Mouse (Mus musculus): ENCODE data around the gene Olfr1037. TPM values are rescaled to one million over a fixed set of nuclear protein-coding genes. Genes with fewer than 3 reads are reported as not detected.
A peak's percentile ranks its signal among the peaks of the same experiment; 100 is the strongest.
"Not testable (repeated sequence)": the region's sequence is repeated elsewhere in the genome, so short reads cannot be mapped to it uniquely, and the experiment has no call there.

The Olfr1037 gene
- total RNA-seq (2014; rRNA removed) (not detected in 2 replicates), polyA plus RNA-seq (2012; rRNA removed) (not detected in 2 replicates)

DNA sequence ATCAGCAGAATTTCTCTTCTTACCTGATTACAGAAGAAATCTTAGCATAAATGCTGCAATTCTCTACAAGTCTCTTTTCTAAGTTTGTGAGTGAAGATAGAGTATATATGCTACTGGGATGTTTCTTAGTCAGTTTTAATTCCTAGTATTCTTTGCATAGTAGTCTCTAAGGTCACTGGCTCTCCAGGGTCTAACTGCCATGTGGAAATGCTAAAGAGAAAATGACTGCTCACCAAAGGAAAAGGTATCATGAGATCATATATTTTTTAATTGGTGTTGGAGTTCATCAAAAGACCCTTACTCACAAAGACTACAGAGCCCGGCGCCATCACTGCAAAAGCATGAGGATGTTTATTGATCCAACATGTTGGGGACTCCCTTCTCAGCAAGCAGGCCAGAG, at the start of gene Olfr1037:
TSS of gene Olfr1037 (minus strand) at position 101 of the 400 bp plus-strand sequence.
- no peaks in the 10 kb centered on the region for H3K79me2 ChIP-seq (ENCODE audit: control insufficient read depth, insufficient read depth, low read length)
- DNase-seq (ENCODE audit: extremely low read depth, low read depth, low spot score), result no peak
- H3K4me3 ChIP-seq (ENCODE audit: insufficient read depth, low read depth, low read length), result no peak within 1 kb of the TSS
- no peaks in the 10 kb centered on the region for H3K27me3 ChIP-seq (ENCODE audit: control insufficient read depth, insufficient read depth, low read length)
- TF ChIP-seq CTCF (IDR thresholded peaks at IDR 0.05; ENCODE audit: low read depth, low read length), result no peak
- TF ChIP-seq POLR2A (IDR thresholded peaks at IDR 0.05; ENCODE audit: extremely low read depth, insufficient read depth, low read length), result no peak
- H3K36me3 ChIP-seq (ENCODE audit: control insufficient read depth, insufficient read depth, low read length), result no peaks in the 10 kb centered on the region
- no peak within 1 kb of the TSS for H3K27ac ChIP-seq (replicated peaks; ENCODE audit: insufficient read depth, low read depth, low read length)
- no peak within 1 kb of the TSS for H3K9ac ChIP-seq (ENCODE audit: low read depth, low read length)
- no peaks in the 10 kb centered on the region for H3K4me1 ChIP-seq (ENCODE audit: control insufficient read depth, insufficient read depth, low read length)
- WGBS, result 89% methylated on average over 2 of the region's 2 CpGs

DNA sequence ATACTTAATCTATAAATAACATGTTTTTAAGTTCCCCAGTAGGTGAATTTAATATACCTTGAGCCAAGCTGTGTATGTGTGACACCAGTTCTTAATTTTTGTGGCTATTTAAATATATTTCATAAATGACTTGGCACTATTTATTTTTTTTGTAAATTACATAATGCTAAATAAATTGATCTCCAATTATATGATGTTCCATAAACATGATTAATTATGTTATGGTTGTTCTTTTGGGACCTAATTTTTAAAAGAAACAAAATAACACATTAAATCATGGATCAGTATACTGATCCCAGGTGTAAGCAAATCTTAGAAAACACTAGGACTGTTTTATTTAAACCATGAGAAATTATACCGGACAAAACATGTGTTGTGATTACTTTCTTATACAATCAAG, 48.6 kb upstream of the Olfr1037 start, which contains the start of gene Olfr1039:
TSS of gene Olfr1039 (minus strand) at position 101 of the 400 bp plus-strand sequence.
- H3K79me2 ChIP-seq (ENCODE audit: control insufficient read depth, insufficient read depth, low read length), result no peaks in the 10 kb centered on the region
- no peaks in the 10 kb centered on the region for H3K27me3 ChIP-seq (ENCODE audit: control insufficient read depth, insufficient read depth, low read length)
- no peak for DNase-seq (ENCODE audit: extremely low read depth, low read depth, low spot score)
- H3K4me3 ChIP-seq (ENCODE audit: insufficient read depth, low read depth, low read length), result no peak within 1 kb of the TSS
- H3K27ac ChIP-seq (replicated peaks; ENCODE audit: insufficient read depth, low read depth, low read length), result no peak within 1 kb of the TSS
- WGBS, result 96% methylated on average over 1 of the region's 1 CpGs
- no peak for TF ChIP-seq POLR2A (IDR thresholded peaks at IDR 0.05; ENCODE audit: extremely low read depth, insufficient read depth, low read length)
- TF ChIP-seq CTCF (IDR thresholded peaks at IDR 0.05; ENCODE audit: low read depth, low read length), result no peak
- no peaks in the 10 kb centered on the region for H3K36me3 ChIP-seq (ENCODE audit: control insufficient read depth, insufficient read depth, low read length)
- no peak within 1 kb of the TSS for H3K9ac ChIP-seq (ENCODE audit: low read depth, low read length)
- no peaks in the 10 kb centered on the region for H3K4me1 ChIP-seq (ENCODE audit: control insufficient read depth, insufficient read depth, low read length)

DNA sequence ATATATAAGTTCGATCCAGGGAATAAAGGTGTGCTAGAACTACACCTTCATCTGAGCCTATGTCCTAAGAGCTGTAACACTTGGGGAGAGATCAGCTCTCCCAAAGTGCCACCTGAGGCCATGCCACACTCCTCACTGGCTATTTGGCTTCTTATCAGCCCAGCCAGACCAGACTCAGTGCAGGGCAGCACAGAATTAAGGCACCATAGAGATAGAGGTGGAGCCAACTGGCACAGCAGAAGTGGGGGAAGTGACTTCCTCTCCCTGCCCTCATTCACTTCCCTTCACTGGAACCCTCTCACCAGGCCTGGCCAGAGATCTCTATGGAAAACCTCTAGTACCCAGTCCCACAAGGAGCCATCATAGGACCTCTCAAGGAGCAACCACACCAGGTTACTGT, 6.7 kb downstream of the Olfr1037 start:
- not testable (repeated sequence) for H3K27ac ChIP-seq (replicated peaks; ENCODE audit: insufficient read depth, low read depth, low read length); H3K4me1 ChIP-seq (ENCODE audit: control insufficient read depth, insufficient read depth, low read length); H3K79me2 ChIP-seq (ENCODE audit: control insufficient read depth, insufficient read depth, low read length); H3K27me3 ChIP-seq (ENCODE audit: control insufficient read depth, insufficient read depth, low read length); H3K9ac ChIP-seq (ENCODE audit: low read depth, low read length); H3K36me3 ChIP-seq (ENCODE audit: control insufficient read depth, insufficient read depth, low read length); DNase-seq (ENCODE audit: extremely low read depth, low read depth, low spot score); H3K4me3 ChIP-seq (ENCODE audit: insufficient read depth, low read depth, low read length)
- 100% methylated on average over 1 of the region's 1 CpGs for WGBS

DNA sequence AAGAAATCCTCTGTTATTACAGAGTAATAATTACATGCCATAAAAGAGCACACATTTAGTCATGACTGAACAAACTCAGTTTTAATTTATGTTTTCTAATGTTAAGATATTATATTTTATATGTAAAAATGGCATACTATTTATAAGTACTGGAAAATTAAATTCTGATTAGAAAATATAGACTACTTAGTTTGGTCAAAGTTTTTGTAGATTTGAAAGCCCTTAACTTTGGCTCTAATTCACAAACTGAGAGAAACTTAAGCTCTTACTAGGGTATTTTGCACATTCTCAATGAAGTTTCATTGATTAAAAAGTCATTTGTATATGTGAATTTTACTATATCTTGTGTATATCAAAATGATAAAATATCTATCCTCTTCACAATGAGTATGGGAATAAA, 13.5 kb downstream of the Olfr1037 start, which contains the start of gene Olfr1036:
TSS of gene Olfr1036 (plus strand) at position 301 of the 400 bp plus-strand sequence.
- not testable (repeated sequence) for H3K36me3 ChIP-seq (ENCODE audit: control insufficient read depth, insufficient read depth, low read length); H3K4me3 ChIP-seq (ENCODE audit: insufficient read depth, low read depth, low read length); H3K79me2 ChIP-seq (ENCODE audit: control insufficient read depth, insufficient read depth, low read length)

DNA sequence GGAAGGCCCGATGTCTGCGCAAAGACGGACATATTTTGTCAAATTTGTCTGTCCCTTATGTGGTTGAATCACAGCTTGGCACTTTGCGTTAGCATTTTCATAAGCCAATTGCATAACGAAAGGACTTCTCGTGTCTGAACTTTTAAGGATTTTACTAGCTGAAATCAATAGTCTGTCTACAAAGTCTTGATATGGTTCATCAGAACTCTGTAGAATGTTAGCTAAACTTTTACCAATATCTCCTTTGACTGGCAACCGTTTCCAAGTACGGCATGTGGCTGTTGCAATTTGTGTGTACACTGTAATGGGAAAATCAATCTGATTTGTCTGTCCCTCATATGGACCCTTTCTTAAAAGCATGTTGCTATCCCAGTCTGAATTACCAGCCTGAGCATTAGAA, 17.0 kb downstream of the Olfr1037 start:
- 23% methylated on average over 8 of the region's 8 CpGs for WGBS
- Histone ChIP-seq H3K36me3 (ENCODE audit: control insufficient read depth, insufficient read depth, low read length) (no peaks in the 10 kb centered on the region), H3K4me3 (ENCODE audit: insufficient read depth, low read depth, low read length) (no peak overlapping the region), H3K27ac (replicated peaks; ENCODE audit: insufficient read depth, low read depth, low read length) (0 out of 2 replicates have a peak overlapping the region, but pooled peaks have one; percentile 44), H3K27me3 (ENCODE audit: control insufficient read depth, insufficient read depth, low read length) (no peaks in the 10 kb centered on the region), H3K79me2 (ENCODE audit: control insufficient read depth, insufficient read depth, low read length) (no peaks in the 10 kb centered on the region), H3K4me1 (ENCODE audit: control insufficient read depth, insufficient read depth, low read length) (no peaks in the 10 kb centered on the region; the same call in 1 of the 2 replicates), H3K9ac (ENCODE audit: low read depth, low read length) (no peak overlapping the region)
- no peak for TF ChIP-seq CTCF (IDR thresholded peaks at IDR 0.05; ENCODE audit: low read depth, low read length)
- no peak for TF ChIP-seq POLR2A (IDR thresholded peaks at IDR 0.05; ENCODE audit: extremely low read depth, insufficient read depth, low read length)
- DNase-seq (ENCODE audit: extremely low read depth, low read depth, low spot score), result peak; percentile 99

More for the DNA sequence above, 13.5 kb downstream of the Olfr1037 start, which contains the start of gene Olfr1036:
- not testable (repeated sequence) for H3K4me1 ChIP-seq (ENCODE audit: control insufficient read depth, insufficient read depth, low read length); H3K27me3 ChIP-seq (ENCODE audit: control insufficient read depth, insufficient read depth, low read length); H3K9ac ChIP-seq (ENCODE audit: low read depth, low read length); DNase-seq (ENCODE audit: extremely low read depth, low read depth, low spot score); H3K27ac ChIP-seq (replicated peaks; ENCODE audit: insufficient read depth, low read depth, low read length)

DNA sequence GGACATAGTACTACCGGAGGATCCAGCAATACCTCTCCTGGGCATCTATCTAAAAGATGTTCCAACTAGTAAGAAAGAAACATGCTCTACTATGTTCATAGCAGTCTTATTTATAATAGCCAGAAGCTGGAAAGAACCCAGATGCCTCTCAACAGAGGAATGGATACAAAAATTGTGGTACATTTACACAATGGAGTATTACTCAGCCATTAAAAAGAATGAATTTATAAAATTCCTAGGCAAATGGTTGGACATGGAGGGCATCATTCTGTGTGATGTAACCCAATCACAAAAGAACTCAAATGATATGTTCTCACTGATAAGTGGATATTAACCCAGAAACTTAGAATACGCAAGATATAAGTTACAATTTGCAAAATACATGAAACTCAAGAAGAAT, 23.4 kb downstream of the Olfr1037 start:
- not testable (repeated sequence) for H3K79me2 ChIP-seq (ENCODE audit: control insufficient read depth, insufficient read depth, low read length); H3K4me1 ChIP-seq (ENCODE audit: control insufficient read depth, insufficient read depth, low read length); H3K4me3 ChIP-seq (ENCODE audit: insufficient read depth, low read depth, low read length); DNase-seq (ENCODE audit: extremely low read depth, low read depth, low spot score); H3K27ac ChIP-seq (replicated peaks; ENCODE audit: insufficient read depth, low read depth, low read length); H3K9ac ChIP-seq (ENCODE audit: low read depth, low read length); H3K36me3 ChIP-seq (ENCODE audit: control insufficient read depth, insufficient read depth, low read length); H3K27me3 ChIP-seq (ENCODE audit: control insufficient read depth, insufficient read depth, low read length)
- WGBS, result 95% methylated on average over 2 of the region's 2 CpGs

DNA sequence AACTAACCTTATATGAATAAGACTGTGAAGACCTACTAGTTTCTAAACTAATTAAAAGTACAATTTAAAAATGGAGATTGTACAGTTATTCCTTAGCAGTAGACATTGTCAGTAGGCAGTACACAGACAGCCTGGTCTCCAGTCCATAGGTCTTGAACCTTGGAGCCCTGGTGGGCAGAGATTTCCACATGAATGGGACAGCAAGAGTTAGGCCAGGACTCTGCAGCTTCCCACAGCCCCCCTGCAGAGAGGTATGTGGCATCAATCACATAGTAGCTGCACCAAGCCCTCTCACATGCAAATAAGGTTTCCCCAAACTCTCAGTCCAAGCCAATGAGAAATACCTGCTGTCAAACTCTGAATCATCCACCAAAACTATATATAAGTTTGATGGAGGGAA, 36.4 kb downstream of the Olfr1037 start:
- not testable (repeated sequence) for H3K9ac ChIP-seq (ENCODE audit: low read depth, low read length); H3K27me3 ChIP-seq (ENCODE audit: control insufficient read depth, insufficient read depth, low read length); H3K27ac ChIP-seq (replicated peaks; ENCODE audit: insufficient read depth, low read depth, low read length); H3K4me1 ChIP-seq (ENCODE audit: control insufficient read depth, insufficient read depth, low read length); H3K36me3 ChIP-seq (ENCODE audit: control insufficient read depth, insufficient read depth, low read length); H3K4me3 ChIP-seq (ENCODE audit: insufficient read depth, low read depth, low read length); H3K79me2 ChIP-seq (ENCODE audit: control insufficient read depth, insufficient read depth, low read length); DNase-seq (ENCODE audit: extremely low read depth, low read depth, low spot score)

Data from liver, adult 2 months (tissue).